Mouse (Mus musculus) MEL (cell line): Measurements from ENCODE around the gene Il17c. TPM values are rescaled to one million over a fixed set of nuclear protein-coding genes. Genes with fewer than 3 reads are reported as not detected.

Experiments
- DNase-seq: peaks from one replicate; pipeline ENCODE4 v3.0.0; 2011; ENCODE audit warnings: low read depth, low spot score
- H3K27ac ChIP-seq: 2 replicates; pipeline ENCODE4 v1.5.1; 2012; ENCODE audit warnings: low read depth, mild to moderate bottlenecking, control low read depth, low read length, moderate library complexity; ENCODE audit not compliant: control insufficient read depth
- H3K27me3 ChIP-seq, 2 experiments: fragments of 150-350 bp in 1 of 2; sonication (generic) in 1 of 2; 2 replicates each; pipeline ENCODE4 v1.6.1; 2012; ENCODE audit warnings: low read length in 2 of 2, mild to moderate bottlenecking in 2 of 2, improper control_type of control experiment in 1 of 2, moderate library complexity in 1 of 2; ENCODE audit not compliant: insufficient read depth in 2 of 2, control insufficient read depth in 1 of 2
- H3K36me3 ChIP-seq, 2 experiments: 2 replicates each; pipeline ENCODE4 v1.6.1; 2012 to 2014; ENCODE audit warnings: low read length in 2 of 2, improper control_type of control experiment in 1 of 2, inconsistent platforms in 1 of 2, mild to moderate bottlenecking in 1 of 2; ENCODE audit not compliant: insufficient read depth in 2 of 2, control insufficient read depth in 1 of 2
- H3K4me1 ChIP-seq, 2 experiments: fragments of 150-350 bp in 1 of 2; sonication (generic) in 1 of 2; 2 replicates each; pipeline ENCODE4 v1.6.1; 2012; ENCODE audit warnings: low read length in 2 of 2, improper control_type of control experiment in 1 of 2, mild to moderate bottlenecking in 1 of 2; ENCODE audit not compliant: insufficient read depth in 2 of 2, control insufficient read depth in 1 of 2
- H3K4me3 ChIP-seq, 2 experiments: fragments of 150-350 bp in 1 of 2; sonication (generic) in 1 of 2; 2 replicates each; pipeline ENCODE4 v1.5.1; 2012; ENCODE audit warnings: low read depth in 2 of 2, low read length in 2 of 2, mild to moderate bottlenecking in 2 of 2, moderate library complexity in 2 of 2, control low read depth in 1 of 2, improper control_type of control experiment in 1 of 2; ENCODE audit not compliant: control insufficient read depth in 1 of 2, insufficient read depth in 1 of 2
- H3K79me2 ChIP-seq: 2 replicates; pipeline ENCODE4 v1.6.1; 2012; ENCODE audit warnings: mild to moderate bottlenecking, low read length, moderate library complexity; ENCODE audit not compliant: control insufficient read depth, poor library complexity, insufficient read depth
- H3K9ac ChIP-seq: 2 replicates; pipeline ENCODE4 v1.6.1; 2012; ENCODE audit warnings: low read depth, mild to moderate bottlenecking, control low read depth, low read length, moderate library complexity; ENCODE audit not compliant: control insufficient read depth, poor library complexity, severe bottlenecking
- H3K9me3 ChIP-seq: fragments of 150-350 bp; sonication (generic); replicated peaks from 2 replicates; pipeline ENCODE4 v1.6.1; 2012; ENCODE audit warnings: mild to moderate bottlenecking, low read length, improper control_type of control experiment, moderate library complexity; ENCODE audit not compliant: insufficient read depth
- BHLHE40 ChIP-seq: IDR thresholded peaks from 2 replicates; pipeline ENCODE4 v1.6.1; 2012; ENCODE audit warnings: low read depth, mild to moderate bottlenecking, inconsistent platforms, low read length, improper control_type of control experiment, borderline replicate concordance
- CTCF ChIP-seq, 3 experiments: IDR thresholded peaks in 2 of 3; conservative IDR thresholded peaks in 1 of 3; 2 replicates each; pipeline ENCODE4 v1.5.1; 2011 to 2012; ENCODE audit warnings: low read length in 3 of 3, low read depth in 2 of 3, mild to moderate bottlenecking in 2 of 3, improper control_type of control experiment in 1 of 3, inconsistent platforms in 1 of 3, mixed read lengths in 1 of 3, moderate library complexity in 1 of 3; ENCODE audit not compliant: control insufficient read depth in 1 of 3, insufficient read depth in 1 of 3, poor library complexity in 1 of 3, severe bottlenecking in 1 of 3
- E2F4 ChIP-seq: IDR thresholded peaks from 2 replicates; pipeline ENCODE4 v1.6.1; 2011; ENCODE audit warnings: low read depth, low read length, improper control_type of control experiment, borderline replicate concordance
- GABPA ChIP-seq: IDR thresholded peaks from 2 replicates; pipeline ENCODE4 v1.6.1; 2012; ENCODE audit warnings: low read depth, mild to moderate bottlenecking, inconsistent platforms, low read length, improper control_type of control experiment, moderate library complexity
- HCFC1 ChIP-seq: IDR thresholded peaks from 2 replicates; pipeline ENCODE4 v1.6.1; 2012; ENCODE audit warnings: low read depth, mild to moderate bottlenecking, inconsistent platforms, low read length, improper control_type of control experiment, moderate library complexity
- JUND ChIP-seq: IDR thresholded peaks from 2 replicates; pipeline ENCODE4 v1.6.1; 2011; ENCODE audit warnings: low read depth, mild to moderate bottlenecking, improper control_type of control experiment, low read length
- KAT2A ChIP-seq: conservative IDR thresholded peaks from 2 replicates; pipeline ENCODE4 v1.6.1; 2012; ENCODE audit warnings: low read depth, low read length, improper control_type of control experiment, inconsistent platforms
- MAX ChIP-seq: IDR thresholded peaks from 2 replicates; pipeline ENCODE4 v1.6.1; 2011; ENCODE audit warnings: low read length, improper control_type of control experiment
- MEF2A ChIP-seq: IDR thresholded peaks from 2 replicates; pipeline ENCODE4 v1.6.1; 2014; ENCODE audit warnings: low read depth, mild to moderate bottlenecking, inconsistent platforms, low read length, improper control_type of control experiment; ENCODE audit not compliant: poor library complexity, insufficient replicate concordance, severe bottlenecking; ENCODE audit errors: extremely low read depth
- MXI1 ChIP-seq: IDR thresholded peaks from 2 replicates; pipeline ENCODE4 v1.6.1; 2011; ENCODE audit warnings: mild to moderate bottlenecking, low read depth, low read length, improper control_type of control experiment
- MYB ChIP-seq: IDR thresholded peaks from 2 replicates; pipeline ENCODE4 v1.6.1; 2011; ENCODE audit warnings: mild to moderate bottlenecking, low read depth, low read length, improper control_type of control experiment
- NELFE ChIP-seq: IDR thresholded peaks from 2 replicates; pipeline ENCODE4 v1.6.1; 2011; ENCODE audit warnings: low read depth, low read length, improper control_type of control experiment
- NRF1 ChIP-seq: IDR thresholded peaks from 2 replicates; pipeline ENCODE4 v1.6.1; 2014; ENCODE audit warnings: low read depth, mild to moderate bottlenecking, inconsistent platforms, low read length, improper control_type of control experiment, moderate library complexity; ENCODE audit not compliant: poor library complexity, insufficient read depth, severe bottlenecking
- POLR2A ChIP-seq, 2 experiments: IDR thresholded peaks; 2 replicates each; pipeline ENCODE4 v1.6.1; 2011 to 2012; ENCODE audit warnings: low read length in 2 of 2, mild to moderate bottlenecking in 2 of 2, control low read depth in 1 of 2, improper control_type of control experiment in 1 of 2, low read depth in 1 of 2, moderate library complexity in 1 of 2; ENCODE audit not compliant: control insufficient read depth in 1 of 2, insufficient read depth in 1 of 2, poor library complexity in 1 of 2
- POLR2AphosphoS2 ChIP-seq: IDR thresholded peaks from 2 replicates; pipeline ENCODE4 v1.6.1; 2011; ENCODE audit warnings: low read length, improper control_type of control experiment
- POLR2AphosphoS5 ChIP-seq: IDR thresholded peaks from 2 replicates; pipeline ENCODE4 v1.6.1; 2012; ENCODE audit warnings: low read depth, borderline replicate concordance, mild to moderate bottlenecking, inconsistent platforms, low read length, moderate library complexity, mixed read lengths
- RAD21 ChIP-seq: IDR thresholded peaks from 2 replicates; pipeline ENCODE4 v1.6.1; 2011; ENCODE audit warnings: mild to moderate bottlenecking, low read depth, low read length, improper control_type of control experiment
- RCOR1 ChIP-seq: IDR thresholded peaks from 2 replicates; pipeline ENCODE4 v1.6.1; 2012; ENCODE audit warnings: low read depth, mild to moderate bottlenecking, inconsistent platforms, low read length, improper control_type of control experiment
- SIN3A ChIP-seq: IDR thresholded peaks from 2 replicates; pipeline ENCODE4 v1.6.1; 2012; ENCODE audit warnings: low read length, improper control_type of control experiment, inconsistent platforms
- SMC3 ChIP-seq: IDR thresholded peaks from 2 replicates; pipeline ENCODE4 v1.6.1; 2011; ENCODE audit warnings: low read depth, low read length, improper control_type of control experiment
- TAL1 ChIP-seq: IDR thresholded peaks from 2 replicates; pipeline ENCODE4 v1.6.1; 2012; ENCODE audit warnings: mild to moderate bottlenecking, inconsistent platforms, low read length, moderate library complexity, mixed read lengths
- TBP ChIP-seq: IDR thresholded peaks from 2 replicates; pipeline ENCODE4 v1.8.0; 2011; ENCODE audit warnings: low read depth, low read length, improper control_type of control experiment
- TCF12 ChIP-seq: IDR thresholded peaks from 2 replicates; pipeline ENCODE4 v1.6.1; 2014; ENCODE audit warnings: low read depth, mild to moderate bottlenecking, inconsistent platforms, low read length, improper control_type of control experiment, moderate library complexity
- UBTF ChIP-seq: IDR thresholded peaks from 2 replicates; pipeline ENCODE4 v1.6.1; 2012; ENCODE audit warnings: low read depth, mild to moderate bottlenecking, inconsistent platforms, low read length, improper control_type of control experiment, moderate library complexity, borderline replicate concordance; ENCODE audit not compliant: insufficient read depth
- USF1 ChIP-seq: IDR thresholded peaks from 2 replicates; pipeline ENCODE4 v1.6.1; 2014; ENCODE audit warnings: low read depth, mild to moderate bottlenecking, inconsistent platforms, low read length, improper control_type of control experiment, moderate library complexity
- USF2 ChIP-seq, 2 experiments: IDR thresholded peaks; 2 replicates each; pipeline ENCODE4 v1.6.1; 2011 to 2012; ENCODE audit warnings: improper control_type of control experiment in 2 of 2, low read length in 2 of 2, borderline replicate concordance in 1 of 2, inconsistent platforms in 1 of 2, low read depth in 1 of 2, mild to moderate bottlenecking in 1 of 2; ENCODE audit not compliant: insufficient read depth in 1 of 2
- ZC3H11A ChIP-seq: IDR thresholded peaks from 2 replicates; pipeline ENCODE4 v1.6.1; 2012; ENCODE audit warnings: low read depth, mild to moderate bottlenecking, inconsistent platforms, low read length, improper control_type of control experiment
- polyA plus RNA-seq, 2 experiments: library from polyadenylated mRNA; stranded (reverse) in 1 of 2; unstranded in 1 of 2; fragments of >175 nt in 1 of 2; fragments of >200 nt in 1 of 2; gene quantifications; 2 replicates each; pipeline versions ENCODE4 v1.2.1 to v1.2.4; 2012; ENCODE audit warnings: low replicate concordance in 2 of 2, low read depth in 1 of 2; ENCODE audit not compliant: insufficient read length in 2 of 2, insufficient read depth in 1 of 2, missing spikeins in 1 of 2
- total RNA-seq: library from RNA; depleted of rRNA; stranded (reverse); fragments of 300-350 nt; gene quantifications from 2 replicates; pipeline ENCODE4 v1.2.3, GENCODE M21; 2012

The Il17c gene
- total and polyA plus RNA-seq, 3 experiments, result 0.43 TPM; not detected in 2

DNA sequence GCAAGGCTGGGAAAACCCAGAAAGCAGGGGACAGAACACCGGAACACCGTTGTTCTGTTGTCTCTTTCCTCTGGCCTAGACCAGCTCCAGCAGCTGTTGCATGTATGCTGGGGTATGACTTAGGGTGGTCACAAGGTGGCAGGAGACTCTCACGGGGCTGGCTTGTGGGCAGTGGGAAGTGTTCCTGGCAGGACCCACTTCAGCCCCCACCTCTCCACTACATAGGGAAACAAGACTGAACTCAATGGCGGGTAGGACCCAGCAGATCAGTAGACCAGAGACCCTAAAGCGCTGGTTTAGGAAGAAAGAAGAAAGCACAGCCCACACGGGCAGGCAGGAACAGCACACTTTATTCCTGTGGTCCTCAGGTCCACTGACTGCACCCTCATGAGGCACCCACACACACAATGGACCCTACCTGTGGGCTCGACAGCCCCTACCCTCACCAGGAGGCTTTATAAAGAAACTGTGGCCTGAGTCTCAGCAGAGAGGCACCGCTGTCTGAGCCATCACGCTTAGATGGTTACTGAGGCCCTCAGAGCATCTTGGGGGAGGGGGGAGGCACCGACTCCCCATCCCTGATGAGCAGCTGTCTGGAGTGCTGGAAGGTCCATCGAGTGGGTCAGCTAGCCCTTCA is 11.6 kb downstream of the Il17c start:
- Histone ChIP-seq H3K27ac (peak overlapping the region; percentile 13; the same call in 1 of the 2 replicates), H3K4me1 (peaks cover 7 to 25% of the 10 kb centered on the region in 2 experiments; a peak in 3 of 4 replicates), H3K4me3 (peak overlapping the region in 1 of 2 experiments; percentile 86; a peak in 1 of 4 replicates), H3K9me3 (no peaks in the 10 kb centered on the region), H3K79me2 (peaks cover 26% of the 10 kb centered on the region), H3K9ac (no peak overlapping the region; the same call in 1 of the 2 replicates), H3K36me3 (peaks cover 0 to 24% of the 10 kb centered on the region in 2 experiments; a peak in 2 of 4 replicates), H3K27me3 (no peaks in the 10 kb centered on the region)
- no peak for DNase-seq
- TF ChIP-seq ZC3H11A (no peak), MEF2A (no peak), RCOR1 (no peak), CTCF (IDR thresholded peaks at IDR 0.05 in 2 of 3, conservative IDR thresholded peaks at IDR 0.05 in 1 of 3; ENCODE audit: control insufficient read depth in 1 of 3, insufficient read depth in 1 of 3, low read depth in 2 of 3, low read length in 3 of 3, poor library complexity in 1 of 3, severe bottlenecking in 1 of 3) (peak in 2 of 3 experiments; percentile 36 to 45; a peak in 4 of 6 replicates), MYB (no peak), USF1 (no peak), HCFC1 (no peak), E2F4 (no peak), MXI1 (no peak), POLR2AphosphoS2 (no peak), NELFE (no peak), USF2 (IDR thresholded peaks at IDR 0.05; ENCODE audit: borderline replicate concordance in 1 of 2, insufficient read depth in 1 of 2, low read depth in 1 of 2, low read length in 2 of 2) (0 out of 4 replicates have a peak, but pooled peaks of 1 of the 2 experiments have one; percentile 58), KAT2A (no peak), GABPA (no peak), POLR2A (IDR thresholded peaks at IDR 0.05; ENCODE audit: control insufficient read depth in 1 of 2, insufficient read depth in 1 of 2, low read depth in 1 of 2, low read length in 2 of 2, poor library complexity in 1 of 2) (no peak), SMC3 (peak; percentile 36; the same call in 1 of the 2 replicates), TCF12 (no peak), RAD21 (peak; percentile 42), MAX (no peak; the same call in 1 of the 2 replicates), TBP (no peak), NRF1 (no peak), TAL1 (no peak), SIN3A (0 out of 2 replicates have a peak, but pooled peaks have one; percentile 13), BHLHE40 (no peak), JUND (no peak), UBTF (no peak), POLR2AphosphoS5 (no peak)
